Mouse (Mus musculus): Measurements from ENCODE around the gene Pbx1. TPM values are rescaled to one million over a fixed set of nuclear protein-coding genes. Genes with fewer than 3 reads are reported as not detected.
A peak's percentile ranks its signal among the peaks of the same experiment; 100 is the strongest.

Pbx1 gene
- polyA plus RNA-seq, 1 experiment, result 46.9 TPM

DNA sequence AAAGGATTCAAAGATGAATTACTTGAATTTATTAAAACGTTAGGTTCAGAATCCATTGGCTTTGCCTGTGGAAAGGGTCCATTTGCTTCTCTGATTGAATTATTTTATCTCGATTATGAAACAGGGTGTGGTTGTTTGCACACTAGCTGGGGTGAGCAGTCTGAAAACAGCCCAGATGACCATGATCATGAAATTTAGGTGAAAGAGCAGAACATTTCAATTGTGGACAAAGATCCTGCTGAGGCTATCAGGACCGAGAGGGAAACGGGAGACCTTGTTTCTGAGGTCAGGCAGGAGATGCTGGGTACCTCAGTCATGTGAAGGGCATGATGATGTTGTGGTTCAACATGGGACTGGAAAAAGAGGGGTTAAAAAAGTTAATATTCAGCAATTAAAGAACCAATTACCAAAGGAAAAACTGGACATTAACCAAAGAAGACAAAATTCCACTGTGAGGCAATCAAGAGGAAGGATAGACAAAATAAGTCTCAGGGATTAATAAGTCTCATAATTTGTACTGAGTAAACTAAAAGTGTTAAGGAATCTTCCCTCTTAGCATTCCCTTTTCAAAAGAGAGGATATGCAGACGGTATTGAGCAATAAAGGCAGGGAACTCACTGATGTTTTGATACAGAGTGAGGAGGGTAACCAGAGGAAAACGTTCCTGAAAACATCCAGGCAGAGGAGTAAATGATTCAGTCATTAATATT is 40.6 kb upstream of the Pbx1 start:
- no peak for TF ChIP-seq CTCF (conservative IDR thresholded peaks at IDR 0.05; ENCODE audit: insufficient read depth, insufficient read length, low read depth, low read length)
- TF ChIP-seq POLR2A (IDR thresholded peaks at IDR 0.05; ENCODE audit: low read depth, low read length), result no peak
- 60% methylated on average over 6 of the region's 6 CpGs for WGBS
- no peak overlapping the region for H3K4me3 ChIP-seq (ENCODE audit: insufficient read depth, low read depth, low read length)
- no peak for DNase-seq
- H3K27ac ChIP-seq (ENCODE audit: insufficient read depth, low read depth, low read length), result no peak overlapping the region
- H3K36me3 ChIP-seq (ENCODE audit: control insufficient read depth, insufficient read depth, low read length), result no peaks in the 10 kb centered on the region
- no peaks in the 10 kb centered on the region for H3K27me3 ChIP-seq (replicated peaks; ENCODE audit: control insufficient read depth, insufficient read depth, low read length)
- 0 out of 2 replicates have a peak, but pooled peaks cover 3% of the 10 kb centered on the region for H3K4me1 ChIP-seq (ENCODE audit: control insufficient read depth, insufficient read depth, low read length)

DNA sequence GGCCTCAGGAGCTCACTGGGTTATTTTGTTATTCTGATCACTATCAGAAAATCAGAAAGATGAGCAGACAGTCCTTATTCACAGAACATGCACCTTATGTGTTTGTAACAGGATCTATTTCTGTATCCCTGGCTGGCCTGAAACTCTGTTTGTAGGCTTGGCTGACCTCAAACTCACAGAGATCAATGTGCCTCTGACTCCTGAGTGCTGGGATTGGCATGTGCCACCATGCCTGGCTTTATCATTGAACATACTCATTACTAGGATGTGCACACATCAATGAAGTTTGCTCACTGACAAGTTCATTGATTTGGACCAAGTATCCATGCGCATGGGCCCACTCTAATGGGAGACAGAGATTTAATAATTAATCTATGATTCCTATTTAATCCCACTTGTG is 27.4 kb upstream of the Pbx1 start:
- H3K27me3 ChIP-seq (replicated peaks; ENCODE audit: control insufficient read depth, insufficient read depth, low read length), result no peaks in the 10 kb centered on the region
- TF ChIP-seq CTCF (conservative IDR thresholded peaks at IDR 0.05; ENCODE audit: insufficient read depth, insufficient read length, low read depth, low read length) (no peak), POLR2A (IDR thresholded peaks at IDR 0.05; ENCODE audit: low read depth, low read length) (no peak)
- no peak overlapping the region for H3K4me3 ChIP-seq (ENCODE audit: insufficient read depth, low read depth, low read length)
- no peaks in the 10 kb centered on the region for H3K36me3 ChIP-seq (ENCODE audit: control insufficient read depth, insufficient read depth, low read length)
- no peaks in the 10 kb centered on the region for H3K4me1 ChIP-seq (ENCODE audit: control insufficient read depth, insufficient read depth, low read length)
- DNase-seq, result no peak
- 96% methylated on average over 1 of the region's 1 CpGs for WGBS
- H3K27ac ChIP-seq (ENCODE audit: insufficient read depth, low read depth, low read length), result no peak overlapping the region

DNA sequence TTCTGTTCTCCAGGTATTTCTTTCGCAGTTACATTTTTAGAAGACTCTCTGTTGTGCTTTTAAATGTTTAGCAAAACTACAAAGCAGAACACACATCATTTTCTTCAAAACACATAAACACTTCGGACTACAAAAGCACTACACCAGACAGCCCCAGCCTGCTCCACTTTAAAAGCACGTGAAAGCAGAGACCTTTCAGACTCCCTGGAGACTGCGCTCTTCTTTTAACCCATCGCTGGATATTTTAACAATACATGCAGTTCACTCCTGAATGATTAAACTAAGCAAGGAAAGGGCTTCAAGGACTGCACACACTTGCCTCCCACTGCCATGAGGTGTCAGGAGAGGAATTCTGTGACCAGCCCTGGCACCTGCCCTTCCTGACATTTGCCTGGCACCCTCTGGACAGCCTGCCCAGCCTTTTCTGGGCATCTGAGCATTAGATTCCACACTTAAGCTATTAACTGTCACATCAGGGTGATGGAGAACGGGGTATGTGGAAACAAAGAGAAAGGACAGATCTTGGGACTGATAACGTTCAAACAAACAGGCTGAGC is 25.2 kb upstream of the Pbx1 start:
- H3K36me3 ChIP-seq (ENCODE audit: control insufficient read depth, insufficient read depth, low read length), result no peaks in the 10 kb centered on the region
- 58% methylated on average over 7 of the region's 7 CpGs for WGBS
- DNase-seq, result no peak
- no peak overlapping the region for H3K4me3 ChIP-seq (ENCODE audit: insufficient read depth, low read depth, low read length)
- no peaks in the 10 kb centered on the region for H3K4me1 ChIP-seq (ENCODE audit: control insufficient read depth, insufficient read depth, low read length)
- TF ChIP-seq CTCF (conservative IDR thresholded peaks at IDR 0.05; ENCODE audit: insufficient read depth, insufficient read length, low read depth, low read length), result 0 out of 2 replicates have a peak, but pooled peaks have one; percentile 10
- no peak for TF ChIP-seq POLR2A (IDR thresholded peaks at IDR 0.05; ENCODE audit: low read depth, low read length)
- no peaks in the 10 kb centered on the region for H3K27me3 ChIP-seq (replicated peaks; ENCODE audit: control insufficient read depth, insufficient read depth, low read length)
- no peak overlapping the region for H3K27ac ChIP-seq (ENCODE audit: insufficient read depth, low read depth, low read length)

DNA sequence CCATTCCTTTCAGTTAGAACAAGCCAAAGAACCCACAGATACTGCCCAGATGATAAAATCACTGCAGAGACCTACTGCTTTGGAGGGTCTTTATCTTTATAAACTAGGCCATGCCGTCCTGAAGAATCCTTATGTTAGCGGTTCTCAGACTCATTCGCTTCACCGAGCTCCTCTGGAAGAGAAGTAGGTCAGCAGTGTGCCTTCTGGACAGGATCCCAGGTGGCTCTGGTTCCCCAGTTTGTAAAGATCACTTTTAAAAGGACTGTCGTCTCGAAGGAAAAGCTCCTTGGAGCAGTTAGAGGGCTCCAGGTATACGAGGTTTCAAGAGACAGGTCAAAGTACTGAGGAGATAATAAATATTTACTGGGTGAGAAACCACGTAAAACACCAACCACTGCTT is 23.1 kb upstream of the Pbx1 start:
- no peaks in the 10 kb centered on the region for H3K36me3 ChIP-seq (ENCODE audit: control insufficient read depth, insufficient read depth, low read length)
- no peak overlapping the region for H3K27ac ChIP-seq (ENCODE audit: insufficient read depth, low read depth, low read length)
- TF ChIP-seq CTCF (conservative IDR thresholded peaks at IDR 0.05; ENCODE audit: insufficient read depth, insufficient read length, low read depth, low read length) (no peak), POLR2A (IDR thresholded peaks at IDR 0.05; ENCODE audit: low read depth, low read length) (no peak)
- H3K4me3 ChIP-seq (ENCODE audit: insufficient read depth, low read depth, low read length), result no peak overlapping the region
- 58% methylated on average over 8 of the region's 8 CpGs for whole genome bisulfite sequencing
- no peak for DNase-seq
- no peaks in the 10 kb centered on the region for H3K27me3 ChIP-seq (replicated peaks; ENCODE audit: control insufficient read depth, insufficient read depth, low read length)
- no peaks in the 10 kb centered on the region for H3K4me1 ChIP-seq (ENCODE audit: control insufficient read depth, insufficient read depth, low read length)

DNA sequence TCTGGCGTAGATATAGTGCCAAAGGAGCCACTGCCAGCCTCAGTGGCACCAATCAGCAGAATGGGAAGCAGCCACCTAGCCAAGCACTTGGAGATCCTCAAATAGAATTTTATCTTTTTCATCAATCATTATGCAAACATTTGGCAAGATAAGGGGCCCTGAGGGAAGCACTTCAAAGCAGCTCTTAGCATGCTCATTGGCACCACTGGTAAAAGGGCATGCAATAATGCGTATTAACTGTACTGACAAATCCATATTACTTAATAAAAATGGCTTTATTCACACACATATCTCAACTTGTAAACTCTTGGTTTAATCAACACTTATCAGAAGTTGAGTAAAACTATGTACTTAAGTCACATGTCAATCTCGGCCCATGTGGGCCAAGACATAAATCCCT is 1.6 kb upstream of the Pbx1 start:
- H3K4me1 ChIP-seq (ENCODE audit: control insufficient read depth, insufficient read depth, low read length), result no peaks in the 10 kb centered on the region
- H3K27me3 ChIP-seq (replicated peaks; ENCODE audit: control insufficient read depth, insufficient read depth, low read length), result no peaks in the 10 kb centered on the region
- DNase-seq, result no peak
- no peak overlapping the region for H3K4me3 ChIP-seq (ENCODE audit: insufficient read depth, low read depth, low read length)
- no peaks in the 10 kb centered on the region; the same call in 1 of the 2 replicates for H3K36me3 ChIP-seq (ENCODE audit: control insufficient read depth, insufficient read depth, low read length)
- TF ChIP-seq POLR2A (IDR thresholded peaks at IDR 0.05; ENCODE audit: low read depth, low read length) (no peak), CTCF (conservative IDR thresholded peaks at IDR 0.05; ENCODE audit: insufficient read depth, insufficient read length, low read depth, low read length) (no peak)
- no peak overlapping the region for H3K27ac ChIP-seq (ENCODE audit: insufficient read depth, low read depth, low read length)
- 89% methylated on average over 3 of the region's 3 CpGs for WGBS

DNA sequence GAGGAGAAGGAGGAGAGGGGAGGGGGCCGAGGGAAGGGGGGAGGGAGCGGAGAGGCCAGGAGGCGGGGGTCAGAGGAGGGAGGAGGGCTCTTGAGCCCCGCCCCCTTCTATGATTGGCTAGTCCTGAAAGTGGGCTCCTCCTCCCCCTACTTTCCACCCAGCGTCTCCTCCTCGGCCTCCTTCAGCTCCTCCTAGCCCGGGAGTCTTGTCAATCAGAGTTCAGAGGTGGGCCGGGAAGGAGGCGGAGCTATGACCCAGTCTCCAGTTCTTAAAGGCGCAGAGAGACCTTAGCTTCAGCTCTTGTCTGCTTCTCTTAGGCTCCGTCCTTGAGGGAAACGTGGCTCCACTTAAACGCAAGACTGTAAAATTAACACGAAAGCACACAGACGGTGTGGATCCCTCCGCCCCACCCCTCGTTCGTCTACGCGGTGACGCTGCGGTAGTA is 233 bp upstream of the Pbx1 start:
- Histone ChIP-seq H3K36me3 (ENCODE audit: control insufficient read depth, insufficient read depth, low read length) (no peaks in the 10 kb centered on the region; the same call in 1 of the 2 replicates), H3K4me1 (ENCODE audit: control insufficient read depth, insufficient read depth, low read length) (no peaks in the 10 kb centered on the region; the same call in 1 of the 2 replicates), H3K4me3 (ENCODE audit: insufficient read depth, low read depth, low read length) (peak overlapping the region; percentile 81), H3K27me3 (replicated peaks; ENCODE audit: control insufficient read depth, insufficient read depth, low read length) (no peaks in the 10 kb centered on the region), H3K27ac (ENCODE audit: insufficient read depth, low read depth, low read length) (peak overlapping the region; percentile 94)
- under 1% methylated on average over 20 of the region's 22 CpGs for WGBS
- DNase-seq, result peak; percentile 100
- TF ChIP-seq CTCF (conservative IDR thresholded peaks at IDR 0.05; ENCODE audit: insufficient read depth, insufficient read length, low read depth, low read length), result no peak
- TF ChIP-seq POLR2A (IDR thresholded peaks at IDR 0.05; ENCODE audit: low read depth, low read length), result peak; percentile 45

DNA sequence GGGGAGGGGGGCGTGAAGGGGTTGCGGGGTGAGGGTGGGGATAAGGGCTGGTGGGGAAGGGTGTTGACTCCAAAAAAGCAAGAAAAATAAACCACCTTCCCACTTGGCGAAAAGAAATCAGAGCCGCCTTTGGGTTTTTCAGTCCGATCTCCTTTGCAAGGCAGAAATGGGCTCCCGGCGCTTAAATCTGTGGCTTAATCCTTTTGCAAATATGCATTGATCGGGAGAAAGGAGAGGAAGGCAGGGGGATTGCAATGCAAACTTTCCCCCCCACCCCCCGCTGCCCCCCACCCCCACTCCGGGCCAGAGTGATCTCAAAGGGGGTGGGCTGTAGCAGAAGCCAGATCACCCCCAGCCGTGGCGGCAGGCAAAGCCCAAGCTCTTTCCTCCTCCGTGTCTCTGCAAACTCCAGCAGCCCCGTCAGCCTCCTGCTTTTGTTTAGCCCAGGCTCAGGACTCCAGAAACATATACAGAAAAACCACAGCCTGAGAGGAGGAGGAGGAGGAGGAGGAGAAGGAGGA is 299 bp downstream of the Pbx1 start:
- 0% methylated on average over 14 of the region's 14 CpGs for WGBS
- TF ChIP-seq CTCF (conservative IDR thresholded peaks at IDR 0.05; ENCODE audit: insufficient read depth, insufficient read length, low read depth, low read length), result no peak
- peak; percentile 92 for TF ChIP-seq POLR2A (IDR thresholded peaks at IDR 0.05; ENCODE audit: low read depth, low read length)
- no peaks in the 10 kb centered on the region; the same call in 1 of the 2 replicates for H3K36me3 ChIP-seq (ENCODE audit: control insufficient read depth, insufficient read depth, low read length)
- H3K4me1 ChIP-seq (ENCODE audit: control insufficient read depth, insufficient read depth, low read length), result no peaks in the 10 kb centered on the region; the same call in 1 of the 2 replicates
- H3K4me3 ChIP-seq (ENCODE audit: insufficient read depth, low read depth, low read length), result peak overlapping the region; percentile 81
- H3K27me3 ChIP-seq (replicated peaks; ENCODE audit: control insufficient read depth, insufficient read depth, low read length), result no peaks in the 10 kb centered on the region
- peak overlapping the region; percentile 60 for H3K27ac ChIP-seq (ENCODE audit: insufficient read depth, low read depth, low read length)
- DNase-seq, result no peak
